8 mouse cellular contexts compared by ENCODE assay signal in the genomic region with DNA sequence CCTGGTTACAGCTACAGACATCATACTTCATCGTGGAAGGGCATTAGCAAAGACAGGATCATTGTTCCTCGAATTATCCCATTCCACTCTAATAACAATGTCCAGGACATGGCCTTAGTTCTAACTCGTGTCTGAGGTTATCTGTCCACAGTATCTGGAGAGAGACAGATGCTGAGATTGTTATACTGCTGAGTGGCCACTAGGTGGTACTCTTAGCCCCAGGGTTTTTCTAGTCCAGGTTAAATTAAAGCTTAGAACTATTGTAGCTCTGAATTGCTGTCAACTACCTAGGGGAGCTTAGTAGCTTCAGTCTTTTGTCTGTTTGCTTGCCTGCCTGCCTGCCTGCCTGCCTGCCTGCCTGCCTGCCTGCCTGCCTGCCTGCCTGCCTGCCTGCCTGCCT. TPM values are rescaled to one million over a fixed set of nuclear protein-coding genes. Genes with fewer than 3 reads are reported as not detected.
DNase-seq lines count a peak whose midpoint lies in the region; ATAC-seq and TF ChIP-seq lines count a peak whose summit lies in the region.

No protein-coding gene starts in this region.

- no peak overlapping the region for H3K27ac ChIP-seq in limb, embryonic 14.5 days (replicated peaks; ENCODE audit: low read depth, low read length)
- no peak overlapping the region for H3K27ac ChIP-seq in limb, embryonic 10.5 days

- H3K36me3 ChIP-seq in limb, embryonic 14.5 days (ENCODE audit: control insufficient read depth, insufficient read depth, low read length) = no peaks in the 10 kb centered on the region
- no peaks in the 10 kb centered on the region for H3K36me3 ChIP-seq in limb, embryonic 10.5 days

- H3K9ac ChIP-seq in limb, embryonic 14.5 days (ENCODE audit: low read depth, low read length, severe bottlenecking) = no peak overlapping the region

- H3K4me2 ChIP-seq in limb, embryonic 14.5 days (replicated peaks; ENCODE audit: low read depth, low read length, severe bottlenecking) = no peak overlapping the region

- H3K27me3 ChIP-seq in limb, embryonic 14.5 days (ENCODE audit: control insufficient read depth, insufficient read depth, low read length) = no peaks in the 10 kb centered on the region
- peaks cover 7% of the 10 kb centered on the region; the same call in 1 of the 2 replicates for H3K27me3 ChIP-seq in limb, embryonic 10.5 days (ENCODE audit: low read depth, poor library complexity, severe bottlenecking)

- 13% methylated on average over 3 of the region's 3 CpGs for WGBS in limb, embryonic 14.5 days
- WGBS in limb, embryonic 10.5 days = 23% methylated on average over 3 of the region's 3 CpGs

- peak; percentile 28 to 53 for DNase-seq in cerebellum, postnatal 10 days
- no peak for DNase-seq in cerebellum, adult 8-10 months
- DNase-seq in limb, embryonic 14.5 days (ENCODE audit: low spot score) = peak; percentile 43
- no peak for DNase-seq in limb, embryonic 10.5 days (ENCODE audit: low spot score)
- DNase-seq in ZHBTc4 (ENCODE audit: low read depth, low spot score) = peak; percentile 62
- no peak for DNase-seq in right cerebral cortex, postnatal 10 days (ENCODE audit: low spot score in 2 of 2)
- no peak for DNase-seq in layer of hippocampus, postnatal 14 days (ENCODE audit: low spot score in 2 of 2)

- ATAC-seq in limb, embryonic 14.5 days (ENCODE audit: low FRiP score, low read depth) = no peak
- ATAC-seq in monocyte, adult 5-6 weeks (replicated peaks; ENCODE audit: insufficient number of reproducible peaks, low FRiP score, low TSS enrichment, poor library complexity, severe bottlenecking) = peak; percentile 68; the same call in 1 of the 2 replicates

- H3K4me3 ChIP-seq in limb, embryonic 14.5 days (replicated peaks; ENCODE audit: low read length) = no peak overlapping the region
- H3K4me3 ChIP-seq in limb, embryonic 10.5 days = no peak overlapping the region

- TF ChIP-seq POLR2A in limb, embryonic 14.5 days (IDR thresholded peaks at IDR 0.05; ENCODE audit: borderline replicate concordance, extremely low read depth, insufficient read depth, insufficient read length) = no peak

- no peaks in the 10 kb centered on the region for H3K9me3 ChIP-seq in limb, embryonic 14.5 days (ENCODE audit: control insufficient read depth, low read length)
- no peaks in the 10 kb centered on the region for H3K9me3 ChIP-seq in limb, embryonic 10.5 days (replicated peaks)

- no peaks in the 10 kb centered on the region for H3K4me1 ChIP-seq in limb, embryonic 14.5 days (ENCODE audit: control insufficient read depth, insufficient read depth, low read length)
- H3K4me1 ChIP-seq in limb, embryonic 10.5 days = no peaks in the 10 kb centered on the region

RNA-seq across cellular contexts. Expression of a gene that starts 15.3 kb away (rescaled TPM):
- 50.5 and 74.8 TPM in 2 replicates for polyA plus RNA-seq in limb, embryonic 14.5 days (2012; rRNA removed)
- 82.1 and 87.5 TPM in 2 replicates for polyA plus RNA-seq in limb, embryonic 14.5 days (2014; fragmentation: Nextera tagmentation; extraction: Ambion mirVana)
- polyA plus RNA-seq in limb, embryonic 10.5 days (2016; fragmentation: Nextera tagmentation; extraction: Ambion mirVana) = 105 and 113 TPM in 2 replicates
- total RNA-seq in monocyte, adult 5-6 weeks (2017) = 80.6 to 110 TPM (median 103 TPM) in 3 replicates
- 10 to 100 TPM; 66.4 to 67.3 TPM for total RNA-seq in layer of hippocampus, postnatal 14 days (2021)

RNA-seq across cellular contexts. Expression of a gene that starts 25.8 kb away (rescaled TPM):
- 21.6 and 25.2 TPM in 2 replicates for polyA plus RNA-seq in limb, embryonic 14.5 days (2012; rRNA removed)
- 26.3 and 29.6 TPM in 2 replicates for polyA plus RNA-seq in limb, embryonic 14.5 days (2014; fragmentation: Nextera tagmentation; extraction: Ambion mirVana)
- polyA plus RNA-seq in limb, embryonic 10.5 days (2016; fragmentation: Nextera tagmentation; extraction: Ambion mirVana) = 41.2 and 46.9 TPM in 2 replicates
- total RNA-seq in monocyte, adult 5-6 weeks (2017) = 9.8 to 16.1 TPM (median 13.7 TPM) in 3 replicates
- total RNA-seq in layer of hippocampus, postnatal 14 days (2021) = 10 to 100 TPM; 16.2 to 16.6 TPM

RNA-seq across cellular contexts. Expression of a gene that starts 30.7 kb away (rescaled TPM):
- polyA plus RNA-seq in limb, embryonic 14.5 days (2012; rRNA removed) = 0.01 and 0.03 TPM in 2 replicates
- polyA plus RNA-seq in limb, embryonic 14.5 days (2014; fragmentation: Nextera tagmentation; extraction: Ambion mirVana) = not detected in 2 replicates
- polyA plus RNA-seq in limb, embryonic 10.5 days (2016; fragmentation: Nextera tagmentation; extraction: Ambion mirVana) = not detected in 2 replicates
- not detected in 3 replicates for total RNA-seq in monocyte, adult 5-6 weeks (2017)
- not detected for total RNA-seq in layer of hippocampus, postnatal 14 days (2021)

RNA-seq across cellular contexts. Expression of a gene that starts 41.6 kb away (rescaled TPM):
- polyA plus RNA-seq in limb, embryonic 14.5 days (2012; rRNA removed) = not detected in 2 replicates
- 0.21 TPM in 1 of 2 replicates, not detected in the other for polyA plus RNA-seq in limb, embryonic 14.5 days (2014; fragmentation: Nextera tagmentation; extraction: Ambion mirVana)
- 0.41 TPM in 1 of 2 replicates, not detected in the other for polyA plus RNA-seq in limb, embryonic 10.5 days (2016; fragmentation: Nextera tagmentation; extraction: Ambion mirVana)
- total RNA-seq in monocyte, adult 5-6 weeks (2017) = not detected in 3 replicates
- total RNA-seq in layer of hippocampus, postnatal 14 days (2021) = under 1 TPM; 0.62 TPM

RNA-seq across cellular contexts. Expression of a gene that starts 54.2 kb away (rescaled TPM):
- 60.3 and 64.9 TPM in 2 replicates for polyA plus RNA-seq in limb, embryonic 14.5 days (2012; rRNA removed)
- 37.0 and 42.2 TPM in 2 replicates for polyA plus RNA-seq in limb, embryonic 14.5 days (2014; fragmentation: Nextera tagmentation; extraction: Ambion mirVana)
- 35.9 and 48.2 TPM in 2 replicates for polyA plus RNA-seq in limb, embryonic 10.5 days (2016; fragmentation: Nextera tagmentation; extraction: Ambion mirVana)
- total RNA-seq in monocyte, adult 5-6 weeks (2017) = 156 to 180 TPM (median 161 TPM) in 3 replicates
- 10 to 100 TPM; 42.4 to 53.2 TPM for total RNA-seq in layer of hippocampus, postnatal 14 days (2021)

Comparison
In these comparisons a context has a peak if more than half of its experiments do, and no peak if none do; other contexts are left out.
1. DNase-seq: peak in cerebellum, postnatal 10 days (2 of 2), limb, embryonic 14.5 days (single experiment) and ZHBTc4 (single experiment); none in cerebellum, adult 8-10 months (single experiment), limb, embryonic 10.5 days (single experiment), right cerebral cortex, postnatal 10 days (0 of 2) and layer of hippocampus, postnatal 14 days (0 of 2).